Mouse (Mus musculus) spleen, adult 2 months (tissue): ENCODE data around the gene Cpvl. TPM values are rescaled to one million over a fixed set of nuclear protein-coding genes. Genes with fewer than 3 reads are reported as not detected.

Source experiments
- DNase-seq, 2 experiments: peaks; one replicate each; pipeline versions ENCODE4 v3.0.0 to v3.0.0-alpha.2; 2012 to 2021; ENCODE audit warnings: low spot score in 2 of 2, low read depth in 1 of 2
- H3K27ac ChIP-seq: fragments of 200-500 bp; 2 replicates; pipeline ENCODE4 v1.5.1; 2012; ENCODE audit warnings: low read length, inconsistent platforms; ENCODE audit not compliant: insufficient read depth
- H3K27me3 ChIP-seq: fragments of 200-500 bp; 2 replicates; pipeline ENCODE4 v1.6.1; 2012; ENCODE audit warnings: mild to moderate bottlenecking, moderate library complexity, low read length, inconsistent platforms; ENCODE audit not compliant: control insufficient read depth, insufficient read depth
- H3K36me3 ChIP-seq: fragments of 200-500 bp; 2 replicates; pipeline ENCODE4 v1.6.1; 2012; ENCODE audit warnings: mild to moderate bottlenecking, low read length, inconsistent platforms; ENCODE audit not compliant: control insufficient read depth, insufficient read depth
- H3K4me1 ChIP-seq: fragments of 200-500 bp; 2 replicates; pipeline ENCODE4 v1.6.1; 2011; ENCODE audit warnings: inconsistent platforms; ENCODE audit not compliant: control insufficient read depth, insufficient read depth, insufficient read length
- H3K4me3 ChIP-seq: fragments of 200-500 bp; 2 replicates; pipeline ENCODE4 v1.5.1; 2011; ENCODE audit warnings: mild to moderate bottlenecking, inconsistent platforms; ENCODE audit not compliant: insufficient read depth, insufficient read length; ENCODE audit errors: extremely low read depth
- CTCF ChIP-seq: fragments of 200-500 bp; IDR thresholded peaks from 2 replicates; pipeline ENCODE4 v1.5.1; 2011; ENCODE audit warnings: mild to moderate bottlenecking, inconsistent platforms; ENCODE audit not compliant: insufficient read depth, insufficient read length, insufficient replicate concordance; ENCODE audit errors: extremely low read depth
- POLR2A ChIP-seq: fragments of 200-500 bp; IDR thresholded peaks from 2 replicates; pipeline ENCODE4 v1.6.1; 2011; ENCODE audit warnings: low read depth, low read length, inconsistent platforms
- WGBS: fragments of 180-500 bp; shearing (Covaris S2); methylation state at CpG from one replicate; pipeline ENCODE4 v1.1.7; 2018; 5-methylcytosine and 5-hydroxymethylcytosine counted together
- polyA plus RNA-seq: library from polyadenylated mRNA; depleted of rRNA; stranded (reverse); fragments of >200 nt; gene quantifications from 2 replicates; pipeline ENCODE4 v1.2.3, GENCODE M21; 2012

The Cpvl gene
- polyA plus RNA-seq, 1 experiment, result not detected

DNA sequence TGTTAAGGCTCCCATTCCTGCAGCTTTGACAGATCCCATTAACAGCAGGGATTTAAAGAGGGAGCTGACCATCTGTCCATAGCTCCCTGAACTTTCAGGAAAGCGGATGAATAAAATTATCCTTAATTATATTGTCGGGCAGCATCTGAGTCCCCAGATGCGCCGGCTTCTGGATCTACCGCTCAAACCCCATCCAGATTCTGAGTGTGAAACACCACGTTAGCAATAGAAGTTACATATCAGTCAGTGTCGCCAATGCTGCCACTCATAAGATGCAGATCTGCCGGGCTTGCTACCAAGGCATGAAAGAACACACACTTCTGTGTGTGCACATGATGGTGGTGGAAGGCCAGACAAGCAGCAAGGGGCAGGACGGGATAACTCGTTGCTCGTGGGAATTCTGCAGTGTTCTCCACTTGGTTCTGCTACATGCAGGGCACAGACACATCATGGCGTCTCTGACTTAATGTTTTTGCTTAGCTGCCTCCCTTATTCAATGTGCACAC is 6.2 kb downstream of the Cpvl start:
- H3K36me3 ChIP-seq, result no peaks in the 10 kb centered on the region
- H3K4me3 ChIP-seq, result no peak overlapping the region
- no peaks in the 10 kb centered on the region for H3K27me3 ChIP-seq
- WGBS, result 87% methylated on average over 12 of the region's 12 CpGs
- no peaks in the 10 kb centered on the region for H3K4me1 ChIP-seq
- no peak for TF ChIP-seq POLR2A
- no peak for TF ChIP-seq CTCF
- no peak for DNase-seq
- H3K27ac ChIP-seq, result no peak overlapping the region

DNA sequence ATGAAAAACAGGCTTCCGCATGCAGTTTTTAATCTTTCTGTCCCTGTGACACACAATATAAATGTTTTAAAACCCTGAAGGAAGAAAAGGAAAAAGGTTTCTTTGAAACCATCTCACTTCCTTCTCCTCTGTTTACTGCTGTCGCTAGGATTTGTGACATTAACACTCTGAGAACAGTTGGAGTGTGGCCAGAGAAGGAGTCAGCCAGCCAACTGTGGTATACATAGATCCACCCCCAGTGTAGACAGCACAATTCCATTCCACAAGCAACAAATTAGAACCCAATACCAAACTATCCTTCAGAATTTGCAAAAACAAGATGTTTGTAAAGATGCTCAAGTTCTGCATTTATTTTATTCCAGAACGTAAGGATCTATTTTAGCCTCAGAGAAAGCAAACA is 6.7 kb downstream of the Cpvl start:
- no peak for DNase-seq
- WGBS, result 61% methylated on average over 3 of the region's 3 CpGs
- H3K4me3 ChIP-seq, result no peak overlapping the region
- H3K4me1 ChIP-seq, result no peaks in the 10 kb centered on the region
- no peaks in the 10 kb centered on the region for H3K36me3 ChIP-seq
- H3K27ac ChIP-seq, result no peak overlapping the region
- H3K27me3 ChIP-seq, result no peaks in the 10 kb centered on the region
- no peak for TF ChIP-seq CTCF
- no peak for TF ChIP-seq POLR2A

DNA sequence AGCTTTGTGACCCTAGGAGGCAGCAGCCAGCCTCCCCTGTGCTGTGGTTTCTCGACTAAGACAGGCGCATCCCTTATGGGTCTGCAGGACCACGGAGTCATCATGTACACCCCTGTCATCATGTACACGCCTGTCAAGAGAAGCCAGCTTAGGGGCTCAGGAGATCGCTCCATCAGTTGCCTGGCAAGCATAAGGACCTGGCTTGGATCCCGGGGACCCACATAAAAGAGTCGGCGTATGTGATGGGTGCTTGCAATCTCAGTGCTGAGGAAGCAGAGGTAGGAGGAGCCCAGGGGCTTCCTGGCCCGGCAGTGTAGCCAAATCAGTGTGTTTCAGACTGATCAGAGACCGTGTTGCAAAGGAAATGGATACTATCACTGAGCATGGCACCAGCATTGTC is 9.4 kb downstream of the Cpvl start:
- no peak for DNase-seq
- H3K27me3 ChIP-seq, result no peaks in the 10 kb centered on the region
- WGBS, result 83% methylated on average over 10 of the region's 10 CpGs
- H3K27ac ChIP-seq, result no peak overlapping the region
- H3K4me3 ChIP-seq, result no peak overlapping the region
- H3K36me3 ChIP-seq, result no peaks in the 10 kb centered on the region
- H3K4me1 ChIP-seq, result no peaks in the 10 kb centered on the region
- no peak for TF ChIP-seq CTCF
- no peak for TF ChIP-seq POLR2A

DNA sequence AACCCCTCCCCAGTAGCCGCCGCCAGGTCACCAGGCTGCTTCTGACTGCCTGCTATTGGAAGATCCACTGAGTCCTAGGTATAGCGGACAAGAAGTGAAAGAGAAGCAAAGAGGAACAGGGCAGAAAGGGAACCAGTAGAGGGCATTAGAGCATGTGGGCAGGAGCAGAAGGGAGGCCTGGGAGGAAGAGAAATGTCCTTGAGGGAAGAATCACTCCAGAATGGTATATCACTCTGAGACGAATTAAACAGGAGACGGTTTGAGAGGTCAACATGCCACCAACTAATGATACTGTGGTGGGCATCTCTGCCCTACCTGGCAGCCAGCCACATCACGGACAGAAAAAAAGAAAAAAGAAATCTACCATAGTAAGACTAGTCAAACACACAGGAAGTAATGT is 9.9 kb downstream of the Cpvl start:
- no peak overlapping the region for H3K4me3 ChIP-seq
- no peak for DNase-seq
- no peaks in the 10 kb centered on the region for H3K36me3 ChIP-seq
- no peaks in the 10 kb centered on the region for H3K4me1 ChIP-seq
- H3K27ac ChIP-seq, result no peak overlapping the region
- no peak for TF ChIP-seq POLR2A
- H3K27me3 ChIP-seq, result no peaks in the 10 kb centered on the region
- WGBS, result 78% methylated on average over 6 of the region's 6 CpGs

DNA sequence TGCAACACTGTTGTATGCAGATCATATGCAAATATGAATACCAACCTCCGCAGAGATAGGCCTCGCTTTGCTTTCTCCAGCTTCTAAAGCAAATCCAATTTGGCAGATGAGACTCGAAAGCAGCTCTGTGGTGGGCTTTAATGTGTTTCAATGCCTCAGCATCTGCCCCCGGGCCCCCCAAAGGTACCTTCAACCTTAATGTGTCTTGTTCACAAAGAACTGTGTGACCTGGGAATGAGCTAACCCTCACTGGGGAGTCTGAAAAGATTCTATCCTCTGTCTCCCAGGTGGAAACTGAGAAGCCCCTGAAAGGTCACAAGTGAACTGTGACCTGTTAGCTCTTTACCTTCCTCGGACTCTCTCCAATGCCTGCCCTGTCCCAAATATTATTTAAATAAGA is 11.9 kb downstream of the Cpvl start:
- H3K4me3 ChIP-seq, result no peak overlapping the region
- no peak for DNase-seq
- no peak overlapping the region for H3K27ac ChIP-seq
- WGBS, result 90% methylated on average over 5 of the region's 5 CpGs
- H3K4me1 ChIP-seq, result no peaks in the 10 kb centered on the region
- TF ChIP-seq POLR2A (no peak), CTCF (no peak)
- H3K27me3 ChIP-seq, result no peaks in the 10 kb centered on the region
- no peaks in the 10 kb centered on the region for H3K36me3 ChIP-seq

DNA sequence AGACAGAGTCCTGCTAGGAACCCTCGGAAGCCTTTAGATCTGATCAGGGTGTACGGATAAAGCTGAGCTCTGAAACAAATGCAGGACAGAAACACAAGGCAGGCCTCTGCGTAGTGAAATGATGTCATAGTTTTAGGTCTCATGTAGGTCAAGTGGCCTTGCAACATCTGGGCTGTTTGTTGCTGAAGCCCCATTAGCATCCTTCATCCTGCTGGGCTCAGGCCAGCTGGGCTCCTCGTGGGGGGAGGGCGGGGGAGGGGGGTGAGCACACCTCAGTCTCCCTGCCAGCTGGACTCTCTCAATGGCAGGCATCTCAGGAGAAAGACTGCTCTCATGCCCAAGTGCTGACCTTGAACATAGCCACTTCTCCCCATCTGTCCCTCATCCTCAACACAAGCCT is 12.6 kb downstream of the Cpvl start:
- no peaks in the 10 kb centered on the region for H3K27me3 ChIP-seq
- H3K4me3 ChIP-seq, result no peak overlapping the region
- no peaks in the 10 kb centered on the region for H3K4me1 ChIP-seq
- H3K36me3 ChIP-seq, result no peaks in the 10 kb centered on the region
- no peak overlapping the region for H3K27ac ChIP-seq
- no peak for DNase-seq
- 79% methylated on average over 5 of the region's 5 CpGs for WGBS
- TF ChIP-seq CTCF, result no peak

DNA sequence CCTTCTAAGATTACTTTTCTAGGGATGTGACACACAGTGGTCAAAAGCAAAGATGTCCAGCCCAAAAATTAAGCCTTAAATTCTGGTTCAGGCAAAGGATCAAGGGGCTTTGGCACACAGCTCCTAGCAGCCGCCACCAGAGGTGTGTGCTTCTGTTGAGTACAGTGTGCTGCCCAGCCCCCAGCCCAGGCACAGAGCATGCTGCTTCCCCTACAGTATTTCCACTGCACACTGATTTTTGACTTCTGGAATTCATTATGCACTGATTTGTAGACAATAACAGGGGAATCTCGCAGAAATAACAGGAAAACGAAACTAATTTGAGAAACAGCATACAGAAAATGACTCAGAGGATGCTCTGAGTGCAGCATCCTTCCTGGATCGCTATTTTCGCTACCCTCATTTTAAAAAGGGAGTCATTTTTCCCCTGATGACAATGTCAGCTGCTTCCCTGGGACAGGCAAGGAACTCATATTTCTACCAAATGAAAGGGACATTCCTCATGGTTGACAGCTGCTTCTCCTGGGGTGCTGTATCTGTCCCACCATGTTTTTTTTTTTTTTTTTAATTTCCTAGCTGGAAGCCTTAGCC is 14.5 kb downstream of the Cpvl start:
- WGBS, result 77% methylated on average over 5 of the region's 5 CpGs

More for the DNA sequence above, 14.5 kb downstream of the Cpvl start:
- TF ChIP-seq POLR2A (no peak), CTCF (no peak)
- no peak for DNase-seq
- Histone ChIP-seq H3K4me3 (no peak overlapping the region), H3K4me1 (no peaks in the 10 kb centered on the region), H3K27me3 (no peaks in the 10 kb centered on the region), H3K27ac (no peak overlapping the region), H3K36me3 (no peaks in the 10 kb centered on the region)
